Mouse (Mus musculus): ENCODE results near the gene Gm7544. TPM values are rescaled to one million over a fixed set of nuclear protein-coding genes. Genes with fewer than 3 reads are reported as not detected.
"Not testable (repeated sequence)": the region's sequence is repeated elsewhere in the genome, so short reads cannot be mapped to it uniquely, and the experiment has no call there.

Gm7544 gene
- polyA plus RNA-seq, 1 experiment from 2014 or later, result not detected

GRCm38 (mm10) chr1:82938666-82939065, 17.1 kb downstream of the Gm7544 start:
- H3K9ac ChIP-seq (ENCODE audit: low read length), result no peak overlapping the region
- ATAC-seq (ENCODE audit: low FRiP score, low TSS enrichment) (no peak), DNase-seq (ENCODE audit: low spot score) (no peak)
- H3K36me3 ChIP-seq (ENCODE audit: control insufficient read depth, insufficient read depth, low read length), result no peaks in the 10 kb centered on the region
- WGBS, result 92% methylated on average over 5 of the region's 5 CpGs
- no peak overlapping the region for H3K4me3 ChIP-seq (ENCODE audit: low read depth, low read length)
- H3K27me3 ChIP-seq (ENCODE audit: control insufficient read depth, insufficient read depth, low read length), result no peaks in the 10 kb centered on the region
- no peaks in the 10 kb centered on the region for H3K4me1 ChIP-seq (replicated peaks; ENCODE audit: control insufficient read depth, insufficient read depth)
- no peaks in the 10 kb centered on the region for H3K9me3 ChIP-seq (ENCODE audit: control insufficient read depth, low read length)
- H3K4me2 ChIP-seq (replicated peaks; ENCODE audit: low read depth), result no peak overlapping the region
- no peak overlapping the region for H3K27ac ChIP-seq (replicated peaks)
- TF ChIP-seq EP300 (optimal IDR thresholded peaks at IDR 0.05), result no peak

- peak; percentile 89 for ATAC-seq (ENCODE audit: low FRiP score, low TSS enrichment)
These were observed 24.5 kb downstream of the Gm7544 start, which contains the start of gene Gm6217 for GRCm38 (mm10) chr1:82931326-82931725. Gene Gm6217, minus strand, starts transcription at chr1:82931399.

GRCm38 (mm10) chr1:82930558-82930957, 25.3 kb downstream of the Gm7544 start:
- H3K4me1 ChIP-seq (replicated peaks; ENCODE audit: control insufficient read depth, insufficient read depth); H3K27ac ChIP-seq (replicated peaks); H3K36me3 ChIP-seq (ENCODE audit: control insufficient read depth, insufficient read depth, low read length); DNase-seq (ENCODE audit: low spot score); H3K4me3 ChIP-seq (ENCODE audit: low read depth, low read length); H3K27me3 ChIP-seq (ENCODE audit: control insufficient read depth, insufficient read depth, low read length); H3K4me2 ChIP-seq (replicated peaks; ENCODE audit: low read depth); H3K9ac ChIP-seq (ENCODE audit: low read length); H3K9me3 ChIP-seq (ENCODE audit: control insufficient read depth, low read length); ATAC-seq (ENCODE audit: low FRiP score, low TSS enrichment): not testable (repeated sequence)
- WGBS, result 80% methylated on average over 2 of the region's 3 CpGs

More at GRCm38 (mm10) chr1:82931326-82931725, 24.5 kb downstream of the Gm7544 start, which contains the start of gene Gm6217:
- H3K4me2 ChIP-seq (replicated peaks; ENCODE audit: low read depth); H3K36me3 ChIP-seq (ENCODE audit: control insufficient read depth, insufficient read depth, low read length); H3K4me1 ChIP-seq (replicated peaks; ENCODE audit: control insufficient read depth, insufficient read depth); H3K9me3 ChIP-seq (ENCODE audit: control insufficient read depth, low read length); H3K9ac ChIP-seq (ENCODE audit: low read length); DNase-seq (ENCODE audit: low spot score); H3K4me3 ChIP-seq (ENCODE audit: low read depth, low read length); H3K27ac ChIP-seq (replicated peaks); H3K27me3 ChIP-seq (ENCODE audit: control insufficient read depth, insufficient read depth, low read length): not testable (repeated sequence)
- no CpG with 5 or more reads among the region's 6 CpGs for WGBS

- H3K27me3 ChIP-seq (ENCODE audit: control insufficient read depth, insufficient read depth, low read length), result no peaks in the 10 kb centered on the region
- no peaks in the 10 kb centered on the region for H3K9me3 ChIP-seq (ENCODE audit: control insufficient read depth, low read length)
- H3K4me3 ChIP-seq (ENCODE audit: low read depth, low read length), result no peak within 1 kb of the TSS
- H3K9ac ChIP-seq (ENCODE audit: low read length), result no peak within 1 kb of the TSS
- H3K36me3 ChIP-seq (ENCODE audit: control insufficient read depth, insufficient read depth, low read length), result no peaks in the 10 kb centered on the region
- H3K4me2 ChIP-seq (replicated peaks; ENCODE audit: low read depth), result no peak within 1 kb of the TSS
- DNase-seq (ENCODE audit: low spot score) (no peak), ATAC-seq (ENCODE audit: low FRiP score, low TSS enrichment) (no peak)
- no peak within 1 kb of the TSS for H3K27ac ChIP-seq (replicated peaks)
- WGBS, result 84% methylated on average over 6 of the region's 6 CpGs
- TF ChIP-seq EP300 (optimal IDR thresholded peaks at IDR 0.05) (no peak), CTCF (IDR thresholded peaks at IDR 0.05; ENCODE audit: low read depth) (no peak)
- no peaks in the 10 kb centered on the region for H3K4me1 ChIP-seq (replicated peaks; ENCODE audit: control insufficient read depth, insufficient read depth)
These were observed 31.2 kb downstream of the Gm7544 start, which contains the start of gene A030014E15Rik for GRCm38 (mm10) chr1:82924650-82925049. Gene A030014E15Rik, plus strand, starts transcription at chr1:82924917.

GRCm38 (mm10) chr1:82913434-82913833, 42.4 kb downstream of the Gm7544 start:
- WGBS, result 98% methylated on average over 5 of the region's 5 CpGs

GRCm38 (mm10) chr1:82913025-82913424, 42.8 kb downstream of the Gm7544 start, which contains the start of gene A030005L19Rik:
Gene A030005L19Rik, plus strand, starts transcription at chr1:82913325.
- TF ChIP-seq CTCF (IDR thresholded peaks at IDR 0.05; ENCODE audit: low read depth), result peak; percentile 48
- TF ChIP-seq EP300 (optimal IDR thresholded peaks at IDR 0.05), result no peak
- no peak for ATAC-seq (ENCODE audit: low FRiP score, low TSS enrichment)
- Histone ChIP-seq H3K4me2 (replicated peaks; ENCODE audit: low read depth) (no peak within 1 kb of the TSS), H3K9ac (ENCODE audit: low read length) (no peak within 1 kb of the TSS), H3K36me3 (ENCODE audit: control insufficient read depth, insufficient read depth, low read length) (no peaks in the 10 kb centered on the region), H3K4me3 (ENCODE audit: low read depth, low read length) (no peak within 1 kb of the TSS), H3K9me3 (ENCODE audit: control insufficient read depth, low read length) (no peaks in the 10 kb centered on the region), H3K27ac (replicated peaks) (no peak within 1 kb of the TSS), H3K4me1 (replicated peaks; ENCODE audit: control insufficient read depth, insufficient read depth) (no peaks in the 10 kb centered on the region), H3K27me3 (ENCODE audit: control insufficient read depth, insufficient read depth, low read length) (no peaks in the 10 kb centered on the region)
- WGBS, result 78% methylated on average over 3 of the region's 3 CpGs
- DNase-seq (ENCODE audit: low spot score), result no peak

More at GRCm38 (mm10) chr1:82913434-82913833, 42.4 kb downstream of the Gm7544 start:
- ATAC-seq (ENCODE audit: low FRiP score, low TSS enrichment); H3K27ac ChIP-seq (replicated peaks); H3K36me3 ChIP-seq (ENCODE audit: control insufficient read depth, insufficient read depth, low read length); DNase-seq (ENCODE audit: low spot score); H3K9me3 ChIP-seq (ENCODE audit: control insufficient read depth, low read length); H3K4me1 ChIP-seq (replicated peaks; ENCODE audit: control insufficient read depth, insufficient read depth); H3K4me2 ChIP-seq (replicated peaks; ENCODE audit: low read depth); H3K27me3 ChIP-seq (ENCODE audit: control insufficient read depth, insufficient read depth, low read length); H3K4me3 ChIP-seq (ENCODE audit: low read depth, low read length); H3K9ac ChIP-seq (ENCODE audit: low read length): not testable (repeated sequence)
